Mouse (Mus musculus) left cerebral cortex, postnatal 4 days (tissue): ENCODE measurements around the gene Trmt5. TPM values are rescaled to one million over a fixed set of nuclear protein-coding genes. Genes with fewer than 3 reads are reported as not detected.
A peak's percentile ranks its signal among the peaks of the same experiment; 100 is the strongest.

Experiments
- DNase-seq: peaks from one replicate; pipeline ENCODE4 v3.0.0-alpha.2; 2022
- intact Hi-C: fragments of 180-260 bp; cut with DNase I; formaldehyde crosslinking; loops from one replicate; pipeline ENCODE4 v1.15.1; 2025
- total RNA-seq, 2 experiments: library from RNA; stranded (reverse); gene quantifications; 2 replicates each; pipeline ENCODE4 v1.2.3; 2021

Trmt5 gene
- 10 to 100 TPM; 13.6 to 16.4 TPM for total RNA-seq

GRCm38 (mm10) chr12:73286287-73287092, at the start of gene Trmt5, which contains the start of gene Slc38a6:
Gene Trmt5, minus strand, starts transcription at chr12:73286710.
Gene Slc38a6, plus strand, starts transcription at chr12:73286779.
- intact Hi-C loops, result no loop called here
- DNase-seq, result peak; percentile 93

GRCm38 (mm10) chr12:73334051-73334551, 47.6 kb upstream of the Trmt5 start:
- DNase-seq, result peak; percentile 82
- intact Hi-C loops, result no loop called here

GRCm38 (mm10) chr12:73332701-73333100, 46.2 kb upstream of the Trmt5 start:
- intact Hi-C loops, result no loop called here
- no peak for DNase-seq

- no peak for DNase-seq
- intact Hi-C loops, result no loop called here
These were observed 43.7 kb upstream of the Trmt5 start for GRCm38 (mm10) chr12:73330236-73330635.

GRCm38 (mm10) chr12:73328448-73329167, 42.1 kb upstream of the Trmt5 start:
- intact Hi-C loops, result no loop called here
- DNase-seq, result no peak

- intact Hi-C loops, result no loop called here
- no peak for DNase-seq
These were observed 40.9 kb upstream of the Trmt5 start for GRCm38 (mm10) chr12:73327381-73327780.

- intact Hi-C loops, result no loop called here
- DNase-seq, result no peak
These were observed 39.1 kb upstream of the Trmt5 start for GRCm38 (mm10) chr12:73325617-73326016.

DNA sequence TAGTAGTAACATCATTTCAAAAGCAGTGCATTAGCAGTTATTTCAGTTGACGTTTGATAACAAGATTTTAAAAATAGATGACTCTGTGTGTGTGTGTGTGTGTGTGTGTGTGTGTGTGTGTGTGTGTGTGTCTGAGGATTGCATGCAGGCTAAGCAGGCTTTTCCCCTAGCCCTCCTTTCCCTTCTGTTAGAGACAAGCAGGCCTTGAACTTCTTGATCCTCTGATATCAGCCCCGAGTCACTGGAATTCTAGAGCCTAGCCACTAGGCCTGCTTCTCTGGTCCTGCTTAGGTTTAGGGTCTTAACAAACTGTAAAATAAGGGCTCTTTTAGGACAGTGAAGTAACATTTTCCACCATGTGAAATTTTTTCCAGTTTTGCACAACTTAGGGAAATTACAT, 38.7 kb upstream of the Trmt5 start:
- intact Hi-C loops, result no loop called here
- no peak for DNase-seq

- DNase-seq, result no peak
- intact Hi-C loops, result no loop called here
These were observed 38.2 kb upstream of the Trmt5 start for GRCm38 (mm10) chr12:73324742-73325141.

- intact Hi-C loops, result no loop called here
- no peak for DNase-seq
These were observed 37.7 kb upstream of the Trmt5 start for GRCm38 (mm10) chr12:73324180-73324586.

- no peak for DNase-seq
- intact Hi-C loops, result no loop called here
These were observed 31.5 kb upstream of the Trmt5 start for GRCm38 (mm10) chr12:73317706-73318686.

DNA sequence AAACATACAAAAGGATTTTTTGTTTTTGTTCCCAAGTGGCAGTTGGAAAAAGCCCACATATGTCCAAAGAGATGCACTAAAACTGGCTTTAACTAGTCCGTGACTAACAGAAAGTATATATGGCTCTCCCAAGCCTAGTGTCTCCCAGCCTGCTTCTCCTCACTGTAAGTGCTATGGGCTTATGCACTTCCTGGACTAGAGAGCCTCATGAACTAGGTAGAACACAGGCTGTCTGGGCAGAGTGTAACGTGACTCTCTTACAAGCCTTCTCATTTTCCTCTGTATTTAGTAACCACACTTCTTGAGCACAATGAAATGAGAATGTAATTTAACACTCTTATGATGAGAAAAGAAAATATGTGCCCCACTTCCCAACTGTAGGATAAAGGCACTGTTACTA, 22.2 kb upstream of the Trmt5 start:
- intact Hi-C loops, result no loop called here
- no peak for DNase-seq

DNA sequence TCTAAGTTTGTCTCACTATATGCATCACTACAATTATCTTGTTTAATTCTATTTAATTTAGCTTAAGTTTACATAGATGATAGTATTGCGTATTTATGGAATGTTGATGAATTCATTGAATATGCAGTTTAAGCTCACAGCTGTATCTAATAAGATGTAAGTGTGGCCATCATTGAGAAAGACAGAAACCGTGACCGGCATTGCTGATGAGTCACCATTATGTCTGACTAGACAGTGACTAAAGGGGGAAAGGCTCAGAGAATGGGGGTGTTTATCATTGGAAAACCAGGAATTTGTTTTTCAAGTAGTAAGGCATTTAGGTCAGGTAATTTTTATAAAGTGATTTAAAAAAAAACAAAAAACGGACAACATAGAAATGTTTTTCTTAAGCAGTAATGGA, 21.2 kb upstream of the Trmt5 start:
- intact Hi-C loops, result no loop called here
- no peak for DNase-seq

DNA sequence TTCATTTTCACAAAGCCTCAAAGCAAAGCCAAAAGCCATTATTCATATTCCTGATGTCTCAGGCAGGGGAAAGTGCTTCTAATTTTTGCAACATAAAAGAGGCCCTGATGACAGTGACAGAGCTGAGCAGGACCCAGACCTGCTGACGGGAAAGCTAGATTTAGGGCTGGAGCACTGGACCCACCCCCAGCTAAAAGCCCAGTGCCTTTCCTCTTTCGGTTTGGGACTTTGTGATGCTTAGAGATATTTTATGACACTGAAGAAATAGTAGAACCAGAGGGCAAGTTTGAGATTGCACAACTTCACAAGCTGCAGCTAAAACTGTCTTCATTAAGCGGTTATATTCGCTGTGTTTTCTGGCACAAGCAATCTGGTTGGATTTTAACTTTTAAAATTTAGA, 18.1 kb upstream of the Trmt5 start:
- intact Hi-C loops, result no loop called here
- no peak for DNase-seq

- DNase-seq, result no peak
- intact Hi-C loops, result no loop called here
These were observed 14.0 kb upstream of the Trmt5 start for GRCm38 (mm10) chr12:73300531-73300930.

- intact Hi-C loops, result no loop called here
- no peak for DNase-seq
These were observed 12.1 kb upstream of the Trmt5 start for GRCm38 (mm10) chr12:73298621-73299020.

DNA sequence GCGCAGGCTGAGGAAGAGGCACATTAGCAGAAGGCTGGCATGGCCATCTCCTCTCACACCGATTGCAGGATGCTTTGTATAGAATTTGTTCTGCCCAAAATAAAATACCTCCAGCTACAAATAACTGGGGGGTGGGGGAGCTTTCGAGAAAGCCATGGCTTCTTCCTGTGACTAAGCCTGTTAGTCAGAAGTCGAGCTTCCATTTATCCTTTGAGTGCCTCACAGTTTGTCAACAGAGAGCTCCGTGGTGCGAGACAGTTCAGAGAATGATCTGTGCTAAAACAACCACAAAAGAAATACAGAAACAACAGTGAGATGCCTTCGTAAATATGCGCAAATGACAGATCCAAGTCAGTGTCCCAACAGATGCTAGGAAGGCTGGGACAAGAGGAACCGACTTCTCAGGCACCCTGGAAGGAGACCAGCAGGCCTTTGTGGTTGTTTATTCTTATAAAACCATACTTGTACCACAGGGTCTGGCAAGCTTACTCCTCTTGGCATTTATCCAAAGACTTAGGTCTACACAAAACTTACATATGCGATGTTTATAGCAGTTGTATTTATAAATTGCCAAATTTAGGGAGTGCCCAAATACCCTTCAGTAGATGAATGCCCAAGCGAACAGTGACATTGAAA, 9.1 kb upstream of the Trmt5 start:
- DNase-seq, result no peak
- intact Hi-C loops, result no loop called here

- no peak for DNase-seq
- intact Hi-C loops, result no loop called here
These were observed 8.4 kb upstream of the Trmt5 start for GRCm38 (mm10) chr12:73294884-73295283.

GRCm38 (mm10) chr12:73288626-73289025, 2.1 kb upstream of the Trmt5 start:
- intact Hi-C loops, result no loop called here
- no peak for DNase-seq

- no peak for DNase-seq
- intact Hi-C loops, result no loop called here
These were observed 1.1 kb upstream of the Trmt5 start for GRCm38 (mm10) chr12:73287609-73288008.
